In genomic region chr5:109139546-109139945, GRCm38 (mm10) we compare ENCODE assay signal across 29 mouse cellular contexts. TPM values are rescaled to one million over a fixed set of nuclear protein-coding genes. Genes with fewer than 3 reads are reported as not detected.
A peak's percentile ranks its signal among the peaks of the same experiment; 100 is the strongest.
DNase-seq lines count a peak whose midpoint lies in the region; ATAC-seq and TF ChIP-seq lines count a peak whose summit lies in the region.
"Had no signal": no experiment of that assay in that cellular context is flagged by ENCODE, and none has a peak within 500 bp of the region (broad histone marks: within the 10 kb centered on the region; RNA-seq: fewer than 3 reads in every experiment).

No protein-coding gene starts in this region.

- in situ Hi-C loops in Patski (cut with MboI; ENCODE audit: low pct_unique_long_range_greater_than_20kb): no loop called here

- no peaks in the 10 kb centered on the region for H3K27me3 ChIP-seq in Patski
- no peaks in the 10 kb centered on the region for H3K27me3 ChIP-seq in midbrain, embryonic 14.5 days (ENCODE audit: control insufficient read depth, insufficient read depth, low read length)
- H3K27me3 ChIP-seq: embryonic facial prominence, embryonic 15.5 days; forebrain, embryonic 15.5 days; heart, embryonic 12.5 days; hindbrain, embryonic 12.5 days; limb, embryonic 13.5 days; liver, embryonic 13.5 days; midbrain, embryonic 12.5 days had no signal

- no peak overlapping the region for H3K4me3 ChIP-seq in midbrain, embryonic 14.5 days (replicated peaks; ENCODE audit: low read depth, low read length)
- H3K4me3 ChIP-seq: embryonic facial prominence, embryonic 15.5 days; forebrain, embryonic 15.5 days; heart, embryonic 12.5 days; hindbrain, embryonic 12.5 days; limb, embryonic 13.5 days; liver, embryonic 13.5 days; midbrain, embryonic 12.5 days had no signal

- 76% methylated on average over 2 of the region's 2 CpGs for WGBS in midbrain, embryonic 14.5 days

- no peak overlapping the region for H3K4me2 ChIP-seq in midbrain, embryonic 14.5 days (ENCODE audit: low read length)
- H3K4me2 ChIP-seq: embryonic facial prominence, embryonic 15.5 days; forebrain, embryonic 15.5 days; heart, embryonic 12.5 days; hindbrain, embryonic 12.5 days; limb, embryonic 13.5 days; liver, embryonic 13.5 days; lung, embryonic 14.5 days; midbrain, embryonic 12.5 days had no signal

- no peak overlapping the region for H3K27ac ChIP-seq in midbrain, embryonic 14.5 days (replicated peaks; ENCODE audit: low read depth, low read length)
- H3K27ac ChIP-seq: embryonic facial prominence, embryonic 15.5 days; forebrain, embryonic 15.5 days; hindbrain, embryonic 12.5 days; limb, embryonic 13.5 days; liver, embryonic 13.5 days; midbrain, embryonic 12.5 days had no signal

- TF ChIP-seq CTCF in Patski (IDR thresholded peaks at IDR 0.05): peak; percentile 34

- H3K36me3 ChIP-seq in midbrain, embryonic 14.5 days (ENCODE audit: control insufficient read depth, insufficient read depth, low read length): no peaks in the 10 kb centered on the region
- H3K36me3 ChIP-seq: embryonic facial prominence, embryonic 15.5 days; forebrain, embryonic 15.5 days; heart, embryonic 12.5 days; hindbrain, embryonic 12.5 days; limb, embryonic 13.5 days; liver, embryonic 13.5 days; midbrain, embryonic 12.5 days had no signal

- ATAC-seq in Patski: no peak
- ATAC-seq in midbrain, embryonic 14.5 days (ENCODE audit: low FRiP score, low TSS enrichment): no peak
- ATAC-seq: forebrain, embryonic 15.5 days had no signal

- H3K4me1 ChIP-seq in midbrain, embryonic 14.5 days (ENCODE audit: control insufficient read depth, insufficient read depth, low read length): no peaks in the 10 kb centered on the region
- H3K4me1 ChIP-seq: embryonic facial prominence, embryonic 15.5 days; forebrain, embryonic 15.5 days; heart, embryonic 12.5 days; hindbrain, embryonic 12.5 days; limb, embryonic 13.5 days; liver, embryonic 13.5 days; midbrain, embryonic 12.5 days had no signal

- CTCF ChIA-PET in Patski (lab: Charles Lee): no interaction called here

- no peaks in the 10 kb centered on the region for H3K9me3 ChIP-seq in midbrain, embryonic 14.5 days (ENCODE audit: control insufficient read depth, low read length)
- H3K9me3 ChIP-seq: embryonic facial prominence, embryonic 15.5 days had no signal

- no peak overlapping the region for H3K9ac ChIP-seq in midbrain, embryonic 14.5 days (replicated peaks; ENCODE audit: low read length)
- H3K9ac ChIP-seq: embryonic facial prominence, embryonic 15.5 days; forebrain, embryonic 15.5 days; heart, embryonic 12.5 days; hindbrain, embryonic 12.5 days; limb, embryonic 13.5 days; liver, embryonic 13.5 days; lung, embryonic 14.5 days; midbrain, embryonic 12.5 days had no signal

- DNase-seq in adrenal gland, adult (ENCODE audit: inconsistent age in 2 of 2, low spot score in 1 of 2): peak; percentile 13 to 61
- no peak for DNase-seq in adrenal gland, postnatal 4 days (ENCODE audit: low spot score in 2 of 2)
- peak; percentile 4 for DNase-seq in 416B (ENCODE audit: low read depth)
- no peak for DNase-seq in Patski (ENCODE audit: low read depth, low spot score)
- peak; percentile 5 for DNase-seq in adrenal gland, adult 8-10 months
- no peak for DNase-seq in frontal cortex, postnatal 25 days (ENCODE audit: low spot score in 2 of 2)
- DNase-seq in frontal cortex, adult 2 months (ENCODE audit: extremely low spot score in 1 of 2, low spot score in 1 of 2): no peak
- no peak for DNase-seq in midbrain, embryonic 14.5 days
- DNase-seq: cerebellum, adult 8-10 months; cerebellum, postnatal 36 days; gastrocnemius, postnatal 14 days; heart, adult 11 months; heart, postnatal 10 days; kidney, adult 11 months; kidney, postnatal 10 days; liver, embryonic 13.5 days; lung, embryonic 14.5 days had no signal

- POLR2A ChIA-PET in Patski (lab: Charles Lee): no interaction called here

RNA-seq across cellular contexts. Expression of gene Vmn2r12, which starts 41.8 kb away (rescaled TPM):
- total RNA-seq in adrenal gland, postnatal 4 days (2021): not detected
- polyA plus RNA-seq in Patski (2021): not detected
- not detected for total RNA-seq in adrenal gland, adult 8-10 months (2022)
- polyA plus RNA-seq in frontal cortex, adult 2 months (2012; rRNA removed): not detected in 2 replicates
- not detected in 2 replicates for polyA plus RNA-seq in midbrain, embryonic 14.5 days (2014; fragmentation: Nextera tagmentation; extraction: Ambion mirVana)
- total RNA-seq: gastrocnemius, postnatal 14 days; heart, postnatal 10 days; layer of hippocampus, adult 8-10 months; left cerebral cortex, postnatal 14 days; megakaryocyte, adult 5-6 weeks had no signal
- polyA plus RNA-seq: embryonic facial prominence, embryonic 15.5 days; forebrain, embryonic 15.5 days; heart, embryonic 12.5 days; hindbrain, embryonic 12.5 days; limb, embryonic 13.5 days; liver, embryonic 13.5 days; lung, embryonic 14.5 days; midbrain, embryonic 12.5 days; neural tube, embryonic 11.5 days; small intestine, adult 2 months; thymus, postnatal 0 days had no signal

RNA-seq across cellular contexts. Expression of gene Vmn2r13, which starts 52.5 kb away (rescaled TPM):
- under 1 TPM; 0.20 to 0.42 TPM for total RNA-seq in adrenal gland, postnatal 4 days (2021)
- polyA plus RNA-seq in Patski (2021): 0.01 TPM
- under 1 TPM in 3 of 4 experiments, not detected in 1; 0.06 to 0.13 (median 0.12) TPM for total RNA-seq in adrenal gland, adult 8-10 months (2022)
- polyA plus RNA-seq in frontal cortex, adult 2 months (2012; rRNA removed): not detected in 2 replicates
- polyA plus RNA-seq in midbrain, embryonic 14.5 days (2014; fragmentation: Nextera tagmentation; extraction: Ambion mirVana): not detected in 2 replicates
- total RNA-seq: gastrocnemius, postnatal 14 days; heart, postnatal 10 days; layer of hippocampus, adult 8-10 months; left cerebral cortex, postnatal 14 days; megakaryocyte, adult 5-6 weeks had no signal
- polyA plus RNA-seq: embryonic facial prominence, embryonic 15.5 days; forebrain, embryonic 15.5 days; heart, embryonic 12.5 days; hindbrain, embryonic 12.5 days; limb, embryonic 13.5 days; liver, embryonic 13.5 days; lung, embryonic 14.5 days; midbrain, embryonic 12.5 days; neural tube, embryonic 11.5 days; small intestine, adult 2 months; thymus, postnatal 0 days had no signal

Comparison
In these comparisons a context has a peak if more than half of its experiments do, and no peak if none do; other contexts are left out.
1. DNase-seq: peak in adrenal gland, adult (2 of 2), 416B (single experiment) and adrenal gland, adult 8-10 months (single experiment); none in adrenal gland, postnatal 4 days (0 of 2), Patski (single experiment), frontal cortex, postnatal 25 days (0 of 2), frontal cortex, adult 2 months (0 of 2) and midbrain, embryonic 14.5 days (single experiment).